Mouse (Mus musculus): ENCODE data around the gene Coro2a.

The Coro2a gene

DNA sequence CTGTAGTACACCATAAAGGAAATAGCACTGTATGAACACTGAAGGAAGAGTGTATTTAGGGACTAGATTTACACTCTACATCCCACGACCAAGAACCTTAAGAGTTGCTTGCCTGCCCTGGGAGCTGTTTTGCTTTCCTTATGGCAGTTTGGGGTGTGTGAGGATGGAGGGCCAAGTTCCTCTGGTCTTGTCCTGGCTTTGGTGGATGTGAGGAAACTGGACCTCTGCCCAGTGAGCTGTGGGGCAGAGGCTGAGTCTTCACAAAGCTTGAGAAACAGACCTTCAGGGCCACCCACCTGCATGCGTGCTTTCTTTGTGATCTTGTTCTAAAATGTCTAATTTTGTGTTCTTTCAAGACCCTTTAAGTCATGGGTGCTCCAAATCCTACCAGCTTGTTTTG lies 69.5 kb downstream of the Coro2a start:
- no peak for DNase-seq (ENCODE audit: extremely low read depth, insufficient read length, low spot score)

- no peak for DNase-seq (ENCODE audit: extremely low read depth, insufficient read length, low spot score)
Measured at GRCm38 (mm10) chr4:46529722-46530121, 72.3 kb downstream of the Coro2a start.

GRCm38 (mm10) chr4:46527558-46527926 lies 74.5 kb downstream of the Coro2a start:
- no peak for DNase-seq (ENCODE audit: extremely low read depth, insufficient read length, low spot score)

DNA sequence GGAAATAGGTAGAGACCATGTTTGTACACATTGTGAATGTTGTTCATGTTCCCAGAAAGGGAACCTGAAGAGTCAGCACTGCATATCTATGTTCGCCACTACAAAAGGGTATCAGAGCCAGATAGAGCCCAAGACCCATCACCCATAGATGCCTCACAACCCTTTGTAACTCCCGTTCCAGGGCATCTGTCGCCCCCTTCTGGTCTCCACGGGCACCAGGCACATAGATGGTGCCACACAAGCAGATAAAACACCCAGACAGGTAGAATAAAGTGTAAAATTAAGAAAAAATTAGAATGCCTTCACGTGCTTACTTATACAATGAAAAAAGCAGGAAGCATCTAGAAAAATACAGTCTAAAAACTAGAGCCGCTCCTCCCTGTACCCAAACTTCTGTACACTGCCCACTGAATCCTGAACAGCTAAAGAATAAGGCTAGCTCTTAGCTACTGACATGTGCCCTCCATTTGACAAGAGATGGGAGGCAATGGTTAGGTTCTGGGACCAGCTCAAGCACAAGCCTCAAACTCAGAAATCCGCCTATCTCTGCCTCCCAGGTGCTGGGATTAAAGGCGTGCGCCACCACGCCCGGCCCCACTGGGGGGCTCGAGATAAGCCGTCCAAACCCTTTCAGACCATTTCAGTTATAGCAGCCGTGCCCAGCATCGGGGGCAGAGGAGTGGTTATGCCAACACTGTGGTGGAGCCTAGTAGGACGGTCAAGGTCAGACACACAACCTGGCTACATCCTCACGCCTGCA lies 75.0 kb downstream of the Coro2a start:
- DNase-seq (ENCODE audit: extremely low read depth, insufficient read length, low spot score), result peak; percentile 33

- DNase-seq (ENCODE audit: extremely low read depth, insufficient read length, low spot score), result no peak
Measured at GRCm38 (mm10) chr4:46526226-46526625, 75.8 kb downstream of the Coro2a start.

GRCm38 (mm10) chr4:46523324-46523723 lies 78.7 kb downstream of the Coro2a start:
- no peak for DNase-seq (ENCODE audit: extremely low read depth, insufficient read length, low spot score)

GRCm38 (mm10) chr4:46521457-46521856 lies 80.5 kb downstream of the Coro2a start:
- DNase-seq (ENCODE audit: extremely low read depth, insufficient read length, low spot score), result no peak

GRCm38 (mm10) chr4:46520491-46520890 lies 81.5 kb downstream of the Coro2a start:
- DNase-seq (ENCODE audit: extremely low read depth, insufficient read length, low spot score), result no peak

DNA sequence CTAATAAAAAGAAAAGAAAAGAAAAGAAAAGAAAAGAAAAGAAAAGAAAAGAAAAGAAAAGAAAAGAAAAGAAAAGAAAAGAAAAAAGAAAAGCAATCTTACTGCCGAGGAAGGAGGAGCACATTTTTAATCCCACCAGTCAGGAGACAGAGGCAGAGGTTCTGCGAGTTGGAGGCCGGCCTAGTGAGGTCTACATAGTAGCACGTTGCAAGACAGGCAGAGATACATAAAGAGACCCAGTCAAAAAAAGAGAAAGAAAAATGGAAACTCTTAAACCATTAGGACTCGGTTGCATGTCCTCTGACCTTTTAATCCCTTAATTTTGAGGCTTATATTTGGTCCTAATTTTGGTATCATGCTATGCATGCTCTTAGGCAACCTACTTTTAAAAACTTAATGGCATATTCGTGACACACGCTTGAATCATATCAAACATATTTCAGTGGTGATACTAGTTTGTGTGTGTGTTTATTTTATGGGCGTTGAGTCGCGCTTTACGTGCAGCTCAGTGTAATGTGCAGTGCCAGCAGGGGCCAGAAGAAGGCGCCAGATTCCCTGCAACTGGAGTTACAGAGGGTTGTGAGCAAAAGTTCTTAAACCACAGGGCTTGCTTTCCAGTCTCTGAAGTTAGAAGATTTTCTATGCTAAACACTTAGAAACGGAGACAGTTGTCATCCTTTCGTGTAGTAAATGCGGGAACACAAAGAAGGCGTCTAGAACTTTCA lies 94.1 kb downstream of the Coro2a start:
- DNase-seq (ENCODE audit: extremely low read depth, insufficient read length, low spot score), result no peak

- DNase-seq (ENCODE audit: extremely low read depth, insufficient read length, low spot score), result peak; percentile 45
Measured at GRCm38 (mm10) chr4:46506801-46507610, 95.0 kb downstream of the Coro2a start.

DNA sequence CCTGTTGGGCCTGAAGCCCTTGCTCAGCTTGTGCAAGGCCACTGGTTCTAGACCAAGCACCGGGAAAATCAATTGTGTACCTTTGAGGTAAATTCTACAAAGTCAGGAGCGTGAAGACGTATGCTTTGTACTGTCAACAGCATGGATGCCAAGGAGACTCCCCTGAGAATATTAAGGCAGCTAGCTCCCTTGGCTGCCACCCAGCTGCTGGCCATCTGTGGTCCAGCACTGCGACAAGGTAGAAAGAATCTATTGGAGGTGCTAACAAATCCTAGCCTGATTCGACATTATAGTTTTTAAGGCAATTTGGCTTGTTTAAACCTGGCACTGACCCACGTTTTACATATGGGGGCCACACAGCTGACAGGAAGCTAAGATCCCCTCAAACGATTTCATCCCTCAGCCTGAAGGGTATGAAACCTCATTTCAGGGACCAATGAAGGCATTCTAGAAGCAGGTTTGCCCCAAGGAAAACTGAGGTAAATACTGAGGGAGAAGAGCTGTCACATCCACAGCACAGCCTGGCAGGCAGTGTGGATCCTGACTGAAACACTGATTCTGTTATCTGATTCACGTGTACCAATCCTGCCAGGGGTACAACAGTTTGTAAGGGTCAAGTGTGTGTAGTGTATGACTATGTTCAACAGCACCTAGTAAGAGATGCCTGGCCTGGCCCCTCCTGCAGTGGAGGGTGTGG lies 96.5 kb downstream of the Coro2a start:
- DNase-seq (ENCODE audit: extremely low read depth, insufficient read length, low spot score), result no peak

- DNase-seq (ENCODE audit: extremely low read depth, insufficient read length, low spot score), result no peak
Measured at GRCm38 (mm10) chr4:46503881-46504280, 98.1 kb downstream of the Coro2a start.

GRCm38 (mm10) chr4:46502606-46503502 lies 99.1 kb downstream of the Coro2a start:
- DNase-seq (ENCODE audit: extremely low read depth, insufficient read length, low spot score), result no peak

DNA sequence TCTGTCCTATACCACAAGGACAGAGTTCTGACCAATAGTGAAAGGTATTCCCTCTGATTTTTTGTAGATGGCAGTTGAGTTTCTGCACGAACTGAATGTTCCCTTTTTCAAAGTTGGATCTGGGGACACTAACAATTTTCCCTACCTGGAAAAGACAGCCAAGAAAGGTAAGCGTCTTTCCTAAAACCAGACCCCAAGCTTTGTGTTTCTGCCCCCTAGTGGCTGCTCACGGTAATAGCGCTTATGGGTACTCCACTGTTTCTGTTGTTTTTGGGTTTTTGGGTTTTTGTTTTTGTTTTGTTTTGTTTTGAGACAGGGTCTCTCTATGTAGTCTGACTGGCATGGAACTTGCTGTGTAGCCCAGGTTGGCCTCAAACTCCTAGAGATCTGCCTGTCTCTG lies 103.0 kb downstream of the Coro2a start:
- DNase-seq (ENCODE audit: extremely low read depth, insufficient read length, low spot score), result no peak

DNA sequence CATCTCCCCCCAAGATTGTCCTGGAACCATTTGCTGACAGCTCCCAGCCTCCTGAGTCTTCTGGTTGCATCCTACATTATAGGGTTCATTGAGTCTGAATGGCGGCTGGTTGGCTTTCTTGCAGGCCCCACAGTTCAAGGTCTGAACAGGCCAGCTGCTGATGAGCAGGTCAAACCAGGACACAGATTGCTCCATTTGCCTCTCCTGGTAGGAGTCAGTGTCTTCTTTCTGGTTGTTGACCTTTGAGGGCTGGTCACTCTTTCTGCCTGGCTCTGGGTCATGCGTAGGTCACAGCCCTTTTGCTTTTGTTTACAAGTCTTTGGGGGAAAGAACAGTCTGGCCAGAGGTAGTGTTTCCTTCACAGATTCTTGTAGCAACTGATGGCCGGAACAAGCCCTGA lies 103.5 kb downstream of the Coro2a start:
- DNase-seq (ENCODE audit: extremely low read depth, insufficient read length, low spot score), result no peak

DNA sequence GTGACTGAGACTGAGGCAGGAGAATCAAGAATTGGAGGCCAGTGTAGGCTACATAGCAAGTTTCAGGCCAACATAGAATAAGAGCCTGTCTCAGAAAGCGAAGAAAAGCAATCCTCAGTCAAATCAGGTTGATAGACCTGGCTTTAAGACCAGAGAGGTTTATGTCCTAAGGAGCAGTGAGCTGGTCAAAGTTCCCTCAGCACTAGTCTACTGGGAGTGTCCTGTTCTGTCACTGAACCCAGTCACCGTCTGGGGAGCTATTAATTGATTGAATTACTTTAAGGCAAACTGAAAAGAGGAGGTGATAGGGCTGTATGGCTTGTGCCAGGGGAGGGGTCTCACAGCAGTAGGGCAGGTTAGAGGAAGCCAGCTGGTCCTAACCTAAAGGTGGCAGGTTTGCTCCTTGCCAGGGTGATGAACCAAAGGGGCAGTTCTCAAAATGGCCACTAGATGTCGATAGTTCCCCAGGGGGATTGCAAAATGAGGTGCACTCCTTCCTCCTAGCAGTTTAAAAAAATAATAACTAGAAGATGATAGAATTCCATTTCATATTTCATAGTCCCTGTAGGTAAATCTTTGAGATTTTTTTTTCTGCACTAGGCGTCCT lies 104.6 kb downstream of the Coro2a start:
- no peak for DNase-seq (ENCODE audit: extremely low read depth, insufficient read length, low spot score)

GRCm38 (mm10) chr4:46495543-46495942 lies 106.5 kb downstream of the Coro2a start:
- DNase-seq (ENCODE audit: extremely low read depth, insufficient read length, low spot score), result no peak

- no peak for DNase-seq (ENCODE audit: extremely low read depth, insufficient read length, low spot score)
Measured at GRCm38 (mm10) chr4:46493071-46493470, 108.9 kb downstream of the Coro2a start.
